Mouse (Mus musculus) ovary, postnatal 14 days (tissue): Measurements from ENCODE around the gene Gp1bb.

ENCODE experiments used
- DNase-seq: peaks from one replicate; pipeline ENCODE4 v3.0.0; 2022; ENCODE audit warnings: low spot score

Gene Gp1bb

GRCm38 (mm10) chr16:18580389-18580788, 41.8 kb downstream of the Gp1bb start:
- DNase-seq, result no peak

DNA sequence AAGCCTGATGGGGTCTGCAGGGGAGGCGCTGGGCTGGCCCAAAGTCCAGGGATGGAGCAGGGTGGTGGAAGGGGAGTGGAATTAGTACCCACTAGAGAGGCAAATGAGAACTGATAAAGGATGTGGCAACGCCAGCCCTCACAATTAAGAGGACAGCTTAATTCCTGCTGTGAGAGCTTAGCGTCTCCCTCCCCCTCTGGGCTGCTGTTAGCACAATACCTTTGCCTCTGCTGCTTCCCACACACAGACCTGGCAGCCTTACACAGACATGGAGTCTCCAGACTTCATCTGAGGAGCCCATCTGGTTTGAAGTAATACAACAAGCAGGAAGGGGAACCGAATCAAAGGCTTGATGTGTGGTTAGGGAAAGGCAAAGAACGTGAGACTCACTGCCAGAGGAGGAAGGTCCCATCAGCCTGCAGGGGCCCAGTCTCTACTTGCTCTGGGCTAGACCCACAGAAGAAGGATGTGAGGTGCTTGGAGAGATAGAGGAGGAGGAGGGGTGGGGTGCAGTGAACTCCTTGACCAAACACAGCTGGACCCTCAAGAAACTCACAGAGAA, 44.5 kb downstream of the Gp1bb start:
- DNase-seq, result no peak

DNA sequence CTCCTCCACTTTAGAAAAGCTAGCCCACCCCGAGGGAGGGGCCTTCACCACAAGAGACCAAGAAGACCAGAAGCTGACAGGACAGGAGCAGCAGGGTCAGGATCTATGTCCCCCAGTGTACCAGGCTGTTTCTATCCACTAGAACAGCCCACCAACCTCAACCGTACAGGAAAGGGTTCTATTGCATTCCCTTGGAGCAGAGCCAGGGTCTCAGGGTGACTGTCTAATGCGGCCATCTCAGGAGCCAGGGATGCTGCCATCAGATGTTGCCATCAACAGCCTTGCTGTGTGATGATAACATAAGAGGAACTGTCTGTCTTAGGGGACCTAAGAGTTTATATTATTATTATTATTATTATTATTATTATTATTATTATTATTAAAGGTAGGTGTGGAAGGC, 45.1 kb downstream of the Gp1bb start:
- no peak for DNase-seq

DNA sequence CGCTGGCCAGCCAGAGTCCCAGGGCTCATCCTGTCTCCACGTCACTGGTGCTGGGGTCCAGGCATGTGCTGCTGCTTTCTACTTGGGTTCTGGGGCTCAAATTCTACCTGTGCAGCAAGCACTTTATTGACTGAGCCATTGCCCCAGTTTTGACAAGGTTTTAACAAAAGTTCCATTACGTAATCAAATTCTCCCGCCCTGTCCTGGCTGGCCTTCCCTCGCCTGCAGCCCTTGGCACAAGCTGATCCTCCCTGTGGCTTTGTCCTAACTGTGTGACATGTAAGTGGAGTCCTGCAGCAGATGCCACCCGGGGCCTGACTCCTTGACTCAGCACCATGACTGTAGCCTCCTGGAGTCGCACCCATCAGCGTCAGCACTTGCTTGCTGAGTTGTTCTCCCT, 48.0 kb downstream of the Gp1bb start:
- no peak for DNase-seq
